Mouse (Mus musculus): ENCODE data around the gene Prrt1. TPM values are rescaled to one million over a fixed set of nuclear protein-coding genes. Genes with fewer than 3 reads are reported as not detected.
A peak's percentile ranks its signal among the peaks of the same experiment; 100 is the strongest.

Prrt1 gene
- total RNA-seq, 4 experiments from 2014 or later, result 211 to 266 (median 228) TPM

DNA sequence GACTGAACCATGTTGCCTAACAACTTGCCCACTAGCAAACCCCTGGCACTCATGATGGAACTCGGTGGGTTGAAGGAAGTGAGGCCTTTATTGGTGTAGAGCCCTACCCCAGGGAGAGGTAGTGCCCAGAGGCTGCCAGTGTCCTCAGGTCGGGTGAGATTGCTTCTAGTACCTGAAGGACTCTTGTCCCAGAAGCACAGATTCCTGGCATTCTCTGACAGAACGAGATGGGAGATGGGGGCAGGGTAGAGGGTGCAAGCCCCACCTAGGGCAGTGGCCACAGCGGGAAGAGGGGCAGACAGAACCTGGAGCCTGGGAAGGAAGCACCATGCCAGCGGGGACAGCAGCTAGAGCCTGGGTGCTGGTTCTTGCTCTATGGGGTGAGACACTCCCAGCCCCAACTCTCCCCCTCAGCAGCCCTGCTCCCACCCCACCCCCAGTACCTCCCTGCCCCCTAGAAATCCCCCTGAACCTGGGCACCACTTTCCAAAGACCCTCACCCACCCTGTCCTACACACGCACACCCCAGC lies 31.7 kb upstream of the Prrt1 start, which contains the start of gene Ager:
Ager (plus strand) TSS at position 297 of the 530 bp plus-strand sequence.
- no peak for DNase-seq (ENCODE audit: low spot score in 2 of 2)

DNA sequence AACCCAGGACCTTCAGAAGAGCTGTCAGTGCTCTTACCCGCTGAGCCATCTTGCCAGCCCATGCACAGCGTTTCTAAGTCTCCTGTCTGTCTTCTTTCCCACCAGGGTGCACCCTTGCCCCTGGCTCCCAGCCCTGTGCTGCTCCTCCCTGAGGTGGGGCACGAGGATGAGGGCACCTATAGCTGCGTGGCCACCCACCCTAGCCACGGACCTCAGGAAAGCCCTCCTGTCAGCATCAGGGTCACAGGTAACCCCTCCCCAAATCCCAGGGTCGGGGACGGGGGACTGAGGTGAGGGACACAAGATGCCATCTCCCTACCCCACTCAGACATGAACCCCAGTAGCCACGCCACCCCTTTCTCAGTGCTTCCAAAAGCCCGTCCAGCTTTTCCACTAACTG lies 29.4 kb upstream of the Prrt1 start:
- DNase-seq (ENCODE audit: low spot score in 2 of 2), result no peak

DNA sequence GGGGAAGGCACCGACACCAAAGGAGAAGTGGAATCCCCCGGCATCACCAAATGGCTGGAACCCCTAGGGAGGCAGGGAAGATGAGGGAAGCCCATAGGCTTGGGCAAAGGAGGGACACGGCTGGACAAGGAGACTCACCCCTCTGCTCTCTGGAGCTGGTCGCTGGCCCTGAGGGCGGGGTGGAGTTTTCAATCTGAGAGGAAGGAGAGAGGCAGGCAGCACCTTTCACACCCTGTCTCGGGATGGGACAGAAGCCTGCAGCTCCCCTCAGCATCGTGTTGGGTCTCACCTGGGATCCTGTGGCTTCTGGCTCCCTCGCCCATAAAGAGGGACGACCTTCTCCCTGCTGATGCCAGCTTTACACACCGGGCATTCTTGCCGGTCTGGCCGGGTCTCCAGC lies 27.5 kb upstream of the Prrt1 start:
- DNase-seq (ENCODE audit: low spot score in 2 of 2), result no peak

DNA sequence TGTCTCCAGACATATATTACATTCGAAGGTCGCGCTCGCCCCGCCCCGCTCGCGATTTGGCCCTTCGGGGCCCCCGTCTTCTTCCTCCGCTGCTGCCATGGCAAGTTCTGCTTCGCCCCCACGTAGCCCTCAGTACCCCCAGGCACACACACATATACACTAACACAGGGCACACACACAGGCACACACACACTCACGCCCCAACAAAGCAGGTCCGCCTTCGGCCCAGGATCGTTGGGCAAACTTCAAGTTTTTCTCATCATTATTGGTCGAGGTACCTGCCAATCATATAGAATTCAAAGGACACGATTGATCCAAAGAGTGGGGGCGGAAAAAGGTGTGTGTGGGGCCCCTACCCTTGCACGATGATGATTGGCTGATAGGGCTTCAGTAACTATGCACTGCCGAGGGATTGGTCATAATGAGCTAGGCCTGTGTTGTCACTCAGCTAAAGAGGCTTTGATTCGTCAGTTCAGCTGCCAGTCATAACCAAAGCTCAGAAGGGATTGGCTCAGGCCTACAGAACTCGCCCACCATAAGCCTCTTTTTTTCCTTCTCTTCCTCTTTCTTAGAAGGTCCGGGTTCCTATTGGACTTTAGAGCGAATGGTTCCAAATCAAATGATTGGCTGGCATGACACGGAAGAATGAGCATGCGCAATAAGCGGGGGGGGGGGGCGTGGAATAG lies 25.8 kb upstream of the Prrt1 start, which contains the start of gene Rnf5:
Rnf5 (minus strand) TSS at position 316 of the 686 bp plus-strand sequence.
- peak; percentile 100 for DNase-seq (ENCODE audit: low spot score in 2 of 2)

DNA sequence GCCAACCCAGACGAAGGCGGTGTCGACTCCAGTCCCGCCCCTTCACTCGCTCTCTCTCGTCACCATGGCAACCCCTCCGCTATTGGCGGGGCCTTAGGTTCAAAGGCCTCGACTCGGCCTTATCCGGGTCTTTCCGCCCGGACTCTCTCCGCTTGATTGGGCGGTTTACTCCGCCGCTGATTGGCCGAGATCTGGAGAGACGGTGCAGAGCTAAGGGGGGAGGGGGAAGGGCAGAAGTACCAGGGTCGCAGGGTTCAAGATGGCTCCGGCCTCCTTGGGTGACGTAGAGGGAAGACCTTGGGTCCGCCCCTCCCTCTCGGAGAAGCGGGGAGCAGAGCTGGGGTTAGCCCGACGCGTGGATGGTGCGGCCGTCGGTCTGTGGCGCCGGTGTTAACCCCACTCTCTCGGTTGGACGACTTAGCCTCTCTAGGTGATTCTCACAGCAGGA lies 25.2 kb upstream of the Prrt1 start, which contains the start of gene Agpat1:
Agpat1 (plus strand) TSS at position 202 of the 448 bp plus-strand sequence.
- DNase-seq (ENCODE audit: low spot score in 2 of 2), result peak; percentile 97 to 99

DNA sequence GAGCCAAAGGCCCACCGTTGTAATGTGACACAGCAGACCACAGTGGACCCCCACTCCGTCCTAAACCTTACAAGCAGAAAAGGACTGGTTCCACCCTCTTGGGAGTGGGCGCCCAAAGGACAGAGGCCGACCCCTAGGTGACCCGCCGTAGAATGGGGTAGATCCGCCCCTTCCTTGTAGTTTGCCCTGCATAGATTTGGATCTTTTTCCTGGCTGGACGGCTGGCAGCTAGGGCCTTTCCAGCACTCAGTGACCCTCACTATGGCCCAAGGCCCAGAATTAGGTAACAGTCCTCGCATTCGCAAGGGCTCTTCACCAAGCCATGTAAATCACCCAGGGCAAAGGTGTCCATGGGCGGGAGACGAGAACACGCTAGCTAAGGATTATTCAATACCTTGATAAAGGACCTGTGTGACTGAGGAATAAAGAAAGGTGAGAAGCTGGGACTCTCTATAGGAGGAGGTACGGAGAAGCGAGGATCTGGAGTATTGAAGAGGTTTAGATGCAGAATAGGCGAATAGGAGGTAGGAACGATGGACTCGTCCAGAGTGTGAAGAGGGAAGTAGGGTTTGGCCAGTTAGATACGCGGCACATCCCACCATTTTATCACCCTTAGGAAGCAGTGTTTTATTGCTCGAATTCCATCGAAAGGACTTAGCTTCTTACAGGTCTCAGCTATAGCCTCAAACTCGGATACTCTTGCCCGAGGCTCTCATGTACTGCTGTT lies 24.7 kb upstream of the Prrt1 start:
- DNase-seq (ENCODE audit: low spot score in 2 of 2), result no peak

DNA sequence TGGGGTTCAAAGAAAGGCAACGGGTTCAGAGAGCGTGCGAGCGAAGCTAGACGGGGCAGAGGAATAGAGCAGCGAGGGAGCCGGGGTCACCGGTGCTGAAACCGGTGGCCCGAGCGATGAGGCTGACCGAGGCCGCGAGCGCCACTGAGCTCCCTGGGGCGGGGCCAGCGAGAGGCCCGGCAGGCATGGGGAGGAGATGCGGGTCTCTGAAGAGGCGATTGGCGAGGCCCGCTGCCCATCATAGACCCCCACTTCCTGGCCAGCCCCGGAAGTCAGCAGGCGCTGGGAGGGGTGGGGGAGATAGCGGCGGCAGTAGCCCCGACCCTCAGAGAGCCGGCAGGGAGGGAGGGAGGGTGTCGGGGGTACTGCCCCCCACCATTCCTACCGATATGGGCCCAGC lies 23.7 kb upstream of the Prrt1 start:
- DNase-seq (ENCODE audit: low spot score in 2 of 2), result peak; percentile 96 to 97

DNA sequence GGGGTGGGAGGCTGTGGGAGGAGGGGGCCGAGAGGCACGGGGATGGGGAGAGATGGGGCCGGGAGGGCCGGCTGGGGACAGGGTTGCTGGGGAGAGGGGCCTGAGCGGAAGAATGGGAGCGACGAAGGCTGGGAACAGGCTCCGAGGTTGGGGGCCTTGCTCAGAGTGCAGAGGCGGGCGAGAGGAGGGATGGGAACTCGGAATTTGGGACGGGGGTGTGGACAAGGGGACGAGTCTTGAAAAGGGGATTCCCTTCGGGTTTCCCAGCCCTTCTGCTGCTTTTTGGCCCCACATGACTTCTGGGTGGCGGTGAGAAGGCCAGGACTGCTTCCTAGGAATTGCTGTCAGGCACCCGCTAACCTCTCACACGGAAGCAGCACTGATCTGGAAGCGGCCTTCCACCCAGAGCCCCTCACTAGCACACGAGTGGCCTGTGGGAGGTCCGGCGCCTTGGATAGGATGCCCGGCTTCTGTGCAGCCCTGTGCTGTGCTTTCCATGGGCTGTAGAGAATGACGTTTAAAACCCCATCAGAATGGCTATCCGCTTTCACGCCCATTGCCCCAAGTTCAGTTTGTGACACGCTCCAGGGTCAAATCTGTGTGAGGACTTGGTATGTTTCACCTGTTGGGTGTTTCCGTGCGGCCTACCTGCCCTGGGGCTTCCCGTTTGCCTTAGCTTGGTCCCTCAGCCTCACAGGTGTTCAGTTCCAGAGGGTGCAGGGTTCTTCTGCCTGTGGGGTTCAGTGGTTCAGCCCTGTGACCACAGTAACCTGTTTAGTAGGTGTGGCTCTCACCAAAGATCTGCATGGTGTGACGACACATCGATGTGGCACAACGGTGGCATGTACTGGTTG lies 22.9 kb upstream of the Prrt1 start:
- no peak for DNase-seq (ENCODE audit: low spot score in 2 of 2)

DNA sequence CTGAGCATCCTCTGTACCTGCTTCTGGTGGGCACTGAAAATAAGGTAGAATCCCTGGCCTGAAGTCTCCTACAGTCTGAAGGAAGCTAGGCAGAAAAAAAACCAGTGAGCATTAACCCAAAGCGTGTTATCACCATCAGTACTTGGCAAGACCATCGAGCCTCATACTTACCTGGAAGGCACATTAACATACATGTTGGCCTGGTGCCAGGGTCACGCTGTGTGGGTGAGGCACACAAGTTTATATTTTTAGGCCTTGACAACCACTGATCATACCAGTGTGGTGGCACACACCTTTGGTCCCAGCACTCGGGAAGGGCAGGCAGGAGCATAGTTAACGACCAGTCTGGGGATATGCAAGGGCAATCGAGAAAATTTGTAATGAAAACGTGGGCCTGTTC lies 21.3 kb upstream of the Prrt1 start:
- no peak for DNase-seq (ENCODE audit: low spot score in 2 of 2)

DNA sequence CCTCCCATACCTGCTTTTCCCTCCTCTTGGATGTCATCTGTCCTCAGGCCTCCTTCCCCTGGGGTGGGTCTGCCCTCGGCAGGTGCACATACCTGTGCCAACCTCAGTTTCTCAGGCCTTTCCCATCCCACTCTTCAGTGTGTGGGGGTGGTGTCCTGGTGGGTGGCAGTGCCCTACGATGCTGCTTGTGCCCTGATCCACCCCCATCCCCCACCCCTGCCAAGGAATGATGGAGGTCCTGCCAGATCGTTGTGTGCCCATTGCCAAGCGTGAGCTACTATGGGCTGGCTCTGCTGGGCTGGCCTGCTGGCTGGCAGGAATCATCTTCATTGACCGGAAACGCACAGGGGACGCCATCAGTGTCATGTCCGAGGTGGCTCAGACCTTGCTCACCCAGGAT lies 18.3 kb upstream of the Prrt1 start:
- no peak for DNase-seq (ENCODE audit: low spot score in 2 of 2)

DNA sequence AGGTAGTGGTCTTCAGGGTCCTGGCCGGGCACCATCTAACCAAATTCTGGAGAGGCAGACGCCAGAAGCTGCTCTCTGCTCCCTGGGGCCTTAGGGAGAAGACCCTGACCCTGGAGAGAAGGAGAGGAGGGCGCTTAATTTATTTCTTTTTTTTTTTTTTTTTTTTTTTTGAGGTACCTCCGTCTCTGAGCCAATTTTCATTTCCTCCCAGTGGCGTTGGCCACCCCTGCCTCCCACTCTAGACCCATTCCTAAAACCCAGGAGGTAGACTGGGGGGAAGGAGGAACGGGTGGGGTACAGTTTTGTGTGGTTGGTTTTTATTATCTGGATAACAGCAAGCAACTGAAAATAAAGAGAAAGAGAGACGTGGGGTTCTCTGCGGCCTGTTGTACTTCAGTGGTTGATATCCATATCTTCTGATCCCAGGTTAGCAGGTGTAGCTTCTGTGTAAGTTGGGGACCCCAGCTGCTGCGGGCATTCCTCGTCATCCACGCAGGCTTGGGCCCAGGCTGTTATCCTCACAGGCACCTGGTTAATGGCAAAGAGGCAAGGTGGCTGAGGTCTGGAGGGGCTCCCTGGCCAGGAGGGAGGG lies 16.2 kb upstream of the Prrt1 start:
- no peak for DNase-seq (ENCODE audit: low spot score in 2 of 2)

DNA sequence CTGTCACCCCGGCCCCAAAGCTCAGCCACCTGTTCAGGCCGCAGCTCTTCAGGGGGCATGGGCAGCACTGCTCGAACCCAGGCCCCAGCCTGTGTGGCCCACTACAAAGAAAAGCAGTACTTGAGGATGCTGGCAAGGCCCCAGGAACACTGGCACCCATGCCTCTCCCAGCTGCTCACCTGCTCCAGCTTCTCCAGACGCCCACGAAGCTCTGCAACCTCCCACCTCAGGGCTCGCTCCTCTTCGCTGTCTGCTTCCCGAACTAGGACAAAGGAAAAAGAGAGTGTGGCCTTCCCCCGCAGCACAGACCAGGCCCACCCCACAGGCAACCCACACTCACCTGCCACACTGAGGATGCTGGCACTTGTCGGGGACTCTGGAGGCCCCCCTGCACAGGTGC lies 15.5 kb upstream of the Prrt1 start:
- no peak for DNase-seq (ENCODE audit: low spot score in 2 of 2)

DNA sequence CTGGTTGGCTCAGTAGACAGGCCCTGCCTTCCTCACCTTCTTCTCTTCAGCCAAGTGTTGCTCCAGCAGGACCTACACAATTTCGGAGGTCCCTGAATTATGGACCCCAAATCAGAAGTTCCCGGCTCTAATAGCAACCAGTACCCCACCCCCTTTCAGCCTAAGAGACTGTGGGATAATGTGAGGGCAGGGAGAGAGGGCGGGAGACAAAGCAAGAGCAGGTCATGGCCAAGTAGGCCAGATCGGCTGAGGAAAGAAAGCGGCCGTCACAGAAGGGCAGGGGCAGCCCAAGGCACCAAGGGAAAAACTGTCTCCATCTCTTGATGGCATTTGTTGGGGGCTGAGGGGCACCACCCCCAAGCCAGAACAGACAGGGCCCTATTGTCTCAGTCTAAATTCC lies 13.5 kb upstream of the Prrt1 start, which contains the start of gene Egfl8:
Egfl8 (minus strand) TSS at position 101 of the 400 bp plus-strand sequence.
- DNase-seq (ENCODE audit: low spot score in 2 of 2), result no peak

DNA sequence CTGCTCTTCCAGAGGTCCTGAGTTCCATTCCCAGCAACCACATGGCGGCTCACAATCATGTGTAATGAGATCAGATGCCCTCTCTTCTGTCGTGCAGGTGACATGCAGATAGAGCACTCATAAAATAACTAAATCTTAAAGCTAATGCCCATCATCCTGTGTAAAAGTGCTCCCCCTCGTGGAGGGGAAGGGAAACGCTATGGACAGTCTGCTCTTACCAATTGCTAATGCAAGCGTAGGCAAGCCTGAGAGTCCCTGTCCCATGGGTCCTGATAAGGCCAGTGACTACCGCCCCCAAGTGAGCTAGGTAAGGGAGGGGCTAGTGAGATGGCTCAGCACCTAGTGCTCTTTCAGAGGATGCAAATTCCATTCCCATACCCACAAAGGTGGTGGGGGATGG lies 10.3 kb upstream of the Prrt1 start:
- DNase-seq (ENCODE audit: low spot score in 2 of 2), result peak in 1 of 2 experiments; percentile 74

DNA sequence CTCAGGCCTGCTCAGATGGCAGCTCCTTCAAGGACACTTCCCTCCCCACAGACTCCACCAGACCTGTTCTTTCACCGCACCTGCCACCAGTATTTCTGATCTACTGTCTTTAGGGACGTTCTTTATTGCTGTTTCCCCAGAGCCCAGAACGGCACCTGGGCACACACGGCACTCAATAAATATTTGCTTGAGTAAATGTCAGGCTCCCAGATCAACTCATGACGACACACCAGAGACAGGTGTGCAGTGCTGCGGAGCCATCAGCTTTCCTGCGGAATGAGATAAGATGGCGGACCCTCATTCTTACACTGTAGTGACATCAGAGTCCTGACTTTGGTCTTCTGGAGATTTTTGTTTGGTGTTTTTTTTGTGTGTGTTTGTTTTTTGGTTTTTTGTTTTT lies 8.3 kb upstream of the Prrt1 start:
- DNase-seq (ENCODE audit: low spot score in 2 of 2), result no peak

DNA sequence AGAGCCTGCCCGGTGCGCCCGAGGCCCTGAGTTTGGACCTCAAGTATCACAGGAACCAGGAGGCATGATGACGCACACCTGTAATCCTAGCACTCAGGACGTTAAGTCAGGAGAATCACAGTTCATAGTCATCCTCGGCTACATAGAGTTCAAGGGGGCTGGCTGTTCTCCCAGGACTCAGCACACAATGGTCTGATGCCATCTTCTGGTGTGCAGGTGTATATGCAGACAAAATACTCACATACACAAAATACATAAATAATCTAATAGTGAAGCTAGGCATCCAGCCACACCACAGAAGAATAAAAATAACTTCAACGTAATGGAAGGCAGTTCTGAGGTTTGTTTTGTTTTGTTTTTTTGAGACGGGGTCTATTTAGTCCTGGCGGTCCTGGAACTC lies 6.2 kb upstream of the Prrt1 start:
- DNase-seq (ENCODE audit: low spot score in 2 of 2), result no peak

DNA sequence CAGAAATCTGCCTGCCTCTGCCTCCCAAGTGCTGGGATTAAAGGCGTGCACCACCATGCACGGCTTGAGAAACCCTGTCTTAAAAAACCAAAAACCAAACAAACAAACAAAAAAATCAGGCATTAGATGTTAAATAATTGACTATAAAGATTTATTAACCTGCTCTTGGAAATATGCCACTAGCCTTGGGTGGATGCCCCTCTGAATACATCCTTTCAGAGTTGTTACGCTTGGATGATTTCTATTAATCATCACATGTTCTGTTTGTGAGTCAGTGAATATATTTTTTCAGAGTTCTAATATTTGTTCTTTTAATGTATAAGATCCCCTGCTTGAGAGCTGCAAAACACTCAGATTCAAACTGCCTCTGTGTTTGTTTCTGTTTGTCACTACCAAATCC lies 4.4 kb upstream of the Prrt1 start:
- DNase-seq (ENCODE audit: low spot score in 2 of 2), result no peak

DNA sequence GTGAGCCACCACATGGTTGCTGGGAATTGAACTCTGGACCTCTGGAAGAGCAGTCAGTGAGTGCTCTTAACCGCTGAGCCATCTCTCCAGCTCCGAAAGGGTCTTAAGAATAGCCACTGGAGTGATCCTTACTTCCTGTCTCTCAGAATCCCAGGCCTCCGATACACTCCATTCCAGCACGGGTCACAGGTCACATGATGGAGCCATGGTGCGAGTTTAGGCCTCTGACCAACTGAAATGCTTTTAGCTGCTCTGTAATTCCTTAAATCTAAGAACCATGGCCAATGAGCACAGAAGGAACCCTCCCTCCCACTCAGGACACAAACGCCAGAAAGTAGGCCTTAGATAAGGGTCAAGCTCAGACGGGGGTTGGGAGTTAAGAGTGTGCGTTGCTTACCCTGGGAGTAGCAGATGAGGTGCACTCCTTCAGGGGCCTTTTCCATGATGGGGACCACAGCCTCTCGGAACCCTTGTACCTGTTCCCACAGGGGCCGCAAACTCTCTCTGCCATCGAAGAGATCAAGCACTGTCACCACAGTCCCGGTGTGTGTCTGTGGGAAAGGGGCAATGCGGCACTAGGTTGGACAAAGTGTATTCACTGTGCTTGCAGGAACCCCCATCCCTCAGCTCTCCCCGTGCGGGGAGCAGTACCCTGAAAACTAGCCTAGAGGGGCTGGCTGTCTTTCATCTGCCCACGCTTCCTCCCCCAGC lies 3.1 kb upstream of the Prrt1 start:
- DNase-seq (ENCODE audit: low spot score in 2 of 2), result no peak

DNA sequence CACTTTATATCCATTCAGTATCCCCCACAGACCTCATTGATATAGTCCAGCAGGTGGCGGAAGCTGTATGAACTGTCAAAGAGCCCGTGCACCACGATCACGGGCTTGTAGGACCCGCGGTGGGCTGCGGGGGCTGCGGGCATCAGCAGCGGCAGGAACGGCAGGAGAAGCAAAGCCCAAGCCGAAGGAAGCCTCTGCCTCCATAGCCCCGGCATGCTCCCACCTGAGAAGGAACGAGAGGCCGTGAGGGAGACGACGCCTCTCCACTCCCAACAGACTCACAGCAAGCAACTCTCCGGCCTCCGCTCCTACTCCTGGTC lies 2.6 kb upstream of the Prrt1 start:
- DNase-seq (ENCODE audit: low spot score in 2 of 2), result no peak

DNA sequence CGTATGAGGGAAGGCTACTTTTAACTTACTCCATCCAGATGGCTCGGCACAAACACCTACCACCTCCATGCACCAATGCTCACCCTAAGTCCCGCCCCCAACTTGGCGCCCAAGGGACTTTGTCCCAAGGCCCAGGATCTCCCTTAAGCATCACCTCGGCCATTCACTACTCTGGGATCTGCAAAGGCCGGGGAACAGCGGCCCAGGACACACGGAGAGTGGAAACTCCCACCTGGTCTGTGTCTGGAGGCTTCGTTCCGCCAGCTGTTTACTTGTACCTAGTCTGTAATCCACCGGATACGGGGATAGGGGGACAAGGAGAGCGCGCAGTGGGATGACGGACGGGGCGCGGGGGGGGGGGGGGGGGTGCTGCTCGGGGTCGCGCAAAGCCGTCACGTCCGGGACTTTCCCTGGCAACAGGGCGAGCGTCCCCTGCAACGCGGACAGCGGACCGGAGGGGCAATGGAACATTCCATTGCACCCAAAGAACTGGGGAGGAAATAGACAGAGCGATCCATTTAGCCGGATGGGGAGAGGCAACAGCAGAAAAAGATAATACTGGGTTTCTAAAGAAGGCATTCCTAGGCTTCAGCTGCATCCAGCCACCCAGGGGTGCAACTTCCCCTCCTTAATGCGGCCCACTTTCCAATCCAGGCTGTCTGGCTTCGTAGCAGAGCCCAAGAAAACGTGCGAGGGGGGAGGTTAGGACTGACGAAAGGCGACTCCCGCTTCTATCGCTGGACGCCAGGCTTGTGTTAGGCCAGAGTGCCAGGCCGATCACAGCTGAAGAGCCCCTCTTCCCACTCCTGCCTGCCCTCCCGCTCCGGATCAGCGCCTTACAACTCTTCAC lies 2.0 kb upstream of the Prrt1 start:
- DNase-seq (ENCODE audit: low spot score in 2 of 2), result peak; percentile 82 to 86

Measured in layer of hippocampus, adult 8-10 months (tissue).